Mouse (Mus musculus) kidney, postnatal 4 days (tissue): ENCODE measurements around the gene Pigw.
"Not testable (repeated sequence)": the region's sequence is repeated elsewhere in the genome, so short reads cannot be mapped to it uniquely, and the experiment has no call there.

Experiments used
- DNase-seq, 2 experiments: peaks; one replicate each; pipeline ENCODE4 v3.0.0; 2021; ENCODE audit warnings: mixed read lengths in 2 of 2

The Pigw gene

DNA sequence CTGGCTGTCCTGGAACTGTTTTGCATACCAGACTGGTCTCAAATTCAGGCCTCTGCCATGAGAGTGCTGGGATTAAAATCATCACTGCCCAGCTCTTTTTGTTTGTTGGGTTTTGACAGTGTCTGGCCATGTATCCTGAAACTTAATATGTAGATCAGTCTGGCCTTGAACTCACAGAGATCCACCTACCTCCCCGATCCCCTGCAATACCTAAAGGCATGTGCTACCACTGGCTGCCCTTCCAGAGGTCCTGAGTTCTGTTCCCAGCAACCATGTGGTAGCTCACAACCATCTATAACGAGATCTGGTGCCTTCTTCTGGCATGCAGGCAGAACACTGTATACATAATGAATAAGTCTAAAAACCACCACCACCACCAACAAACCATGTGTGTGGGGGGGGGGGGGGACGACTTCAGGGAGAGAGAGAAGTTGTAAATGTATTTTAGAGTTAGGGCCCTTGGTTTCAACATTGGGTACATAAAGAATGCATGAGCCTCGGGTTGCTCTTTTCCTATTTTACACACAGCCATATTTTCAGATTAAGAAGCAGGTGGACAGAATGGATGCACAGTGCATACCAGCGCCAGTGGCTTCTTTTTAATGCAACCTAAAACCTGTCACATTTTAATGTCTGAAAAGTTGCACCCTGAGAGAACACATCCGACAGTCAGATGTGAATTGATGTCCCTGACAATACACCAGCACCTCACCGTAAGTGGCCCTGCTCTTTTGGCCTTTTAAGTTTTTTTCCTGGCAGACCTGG lies 896 bp downstream of the Pigw start:
- no peak for DNase-seq

DNA sequence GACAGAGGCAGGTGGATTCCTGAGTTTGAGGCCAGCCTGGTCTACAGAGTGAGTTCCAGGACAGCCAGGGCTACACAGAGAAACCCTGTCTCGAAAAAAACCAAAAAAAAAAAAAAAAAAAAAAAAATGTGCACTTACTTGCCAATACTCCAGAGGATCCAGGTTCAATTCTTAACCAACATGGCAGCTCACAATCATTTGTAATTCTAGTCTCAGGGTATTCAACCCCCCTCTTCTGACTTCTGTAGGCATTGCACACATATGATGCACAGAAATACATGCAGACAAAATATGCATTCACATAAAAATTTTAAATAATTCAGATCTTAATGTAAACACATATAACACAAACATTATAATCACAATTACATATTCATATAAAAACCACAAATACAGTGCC lies 4.1 kb downstream of the Pigw start:
- not testable (repeated sequence) for DNase-seq

DNA sequence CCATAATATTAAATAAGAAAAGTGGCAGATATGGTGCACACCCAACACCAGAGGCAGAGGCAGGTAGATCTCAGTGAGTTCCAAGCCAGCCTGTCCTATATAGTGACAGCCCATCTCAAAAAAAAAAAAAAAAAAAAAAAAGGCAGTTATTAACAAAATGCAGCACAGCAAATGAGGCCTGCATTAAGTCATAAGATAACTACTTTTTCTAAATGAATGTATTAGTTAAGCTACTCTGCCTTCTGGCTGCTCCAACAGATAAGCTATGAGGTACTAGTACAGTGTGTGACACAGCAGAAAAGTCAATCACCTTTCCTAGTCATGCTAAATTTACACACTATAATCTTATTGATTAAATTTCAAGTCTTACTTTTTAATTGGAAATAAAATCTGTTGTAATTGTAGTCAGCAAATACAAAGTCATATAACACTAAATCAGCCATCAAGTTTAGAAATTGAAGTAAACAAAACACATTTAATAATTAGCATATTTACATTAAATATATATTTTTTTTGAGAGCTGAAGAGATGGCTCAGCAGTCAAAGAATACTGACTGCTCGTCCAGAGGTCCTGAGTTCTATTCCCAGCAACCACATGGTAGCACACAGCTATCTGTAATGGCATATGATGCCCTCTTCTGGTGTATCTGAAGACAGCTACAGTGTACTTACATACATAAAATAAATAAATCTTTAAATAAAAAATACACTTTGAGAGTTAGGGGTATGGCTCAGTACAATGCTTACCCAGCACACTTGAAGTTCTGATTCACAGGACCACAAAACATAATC lies 6.8 kb downstream of the Pigw start:
- DNase-seq = no peak

DNA sequence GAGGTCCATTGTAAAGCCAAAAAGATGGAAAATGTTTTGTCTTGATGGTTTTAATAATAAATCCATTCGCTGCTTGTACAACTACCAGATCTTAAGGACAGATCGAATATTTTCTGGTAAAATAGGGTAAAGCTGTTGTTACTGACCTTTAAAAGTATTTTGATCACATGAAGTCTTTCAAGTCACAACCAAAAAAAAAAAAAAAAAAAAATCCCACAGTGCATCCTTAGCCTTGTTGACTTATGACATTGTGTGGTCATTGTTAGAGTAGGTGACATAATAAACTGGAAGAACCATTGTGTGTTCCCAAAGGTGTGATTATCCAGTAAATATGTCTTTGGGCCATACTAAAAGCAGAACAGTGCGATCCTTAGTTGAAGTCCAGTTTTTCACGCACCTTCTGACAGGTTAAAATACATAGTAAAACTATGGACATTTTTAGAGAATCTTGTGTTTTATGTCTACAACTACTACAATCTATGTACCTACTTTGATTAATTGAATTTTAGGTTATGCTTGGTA lies 8.5 kb downstream of the Pigw start:
- DNase-seq = no peak

DNA sequence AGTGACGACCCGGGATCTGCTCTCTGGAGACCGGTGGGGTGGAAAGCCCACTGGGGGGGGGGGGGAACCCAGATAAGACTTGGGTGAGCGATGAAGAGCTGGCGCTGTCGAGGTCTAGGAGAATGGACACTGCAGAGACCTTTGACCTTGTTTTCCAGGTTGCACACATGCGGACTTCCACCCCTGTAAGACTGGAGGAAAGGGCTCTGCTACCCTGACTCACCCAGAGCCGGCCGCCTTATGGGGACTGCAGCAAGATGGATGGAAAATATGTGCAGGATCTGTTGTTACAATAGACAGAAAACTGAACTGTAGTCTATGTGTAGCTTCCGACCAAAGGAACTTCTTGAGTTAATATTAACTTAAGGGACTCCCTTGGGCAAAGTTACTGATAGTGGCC lies 9.0 kb downstream of the Pigw start:
- no peak for DNase-seq

DNA sequence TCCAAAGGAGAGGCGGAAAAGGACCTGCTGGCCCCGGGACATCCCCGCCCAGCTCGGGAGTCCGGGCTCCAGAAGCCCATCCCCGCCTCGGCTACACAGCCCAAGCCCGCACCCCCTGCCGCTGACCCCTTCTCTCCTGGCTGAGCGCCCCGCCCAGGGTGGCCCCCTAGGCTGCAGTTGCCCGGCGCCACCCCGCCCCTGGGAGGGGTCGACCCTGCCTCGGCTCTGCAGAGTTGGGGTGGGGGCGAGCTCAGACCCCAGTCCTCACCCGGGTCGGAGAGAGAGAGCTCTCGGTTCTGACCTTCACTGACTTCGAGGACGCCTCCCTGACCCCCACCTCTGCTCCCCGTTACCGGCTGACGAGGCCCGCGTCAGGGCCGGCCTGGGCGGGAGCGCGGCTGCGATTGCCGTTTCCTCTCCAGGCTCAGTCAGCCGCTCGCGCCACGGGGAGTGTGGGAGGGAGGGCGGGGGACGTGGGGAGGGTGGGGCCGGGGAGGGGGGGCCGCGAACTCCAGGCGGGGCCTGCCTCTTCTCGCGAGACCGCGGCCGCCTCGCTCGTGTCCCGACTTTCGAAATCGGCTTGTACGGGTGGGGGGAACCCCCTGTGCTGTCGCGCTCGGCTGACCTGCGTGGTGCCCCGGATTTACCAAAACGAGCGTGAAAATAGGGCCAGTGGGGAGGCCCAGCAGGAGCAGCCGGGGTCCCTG lies 9.6 kb downstream of the Pigw start, which contains the start of gene Ggnbp2:
Gene Ggnbp2 (minus strand): TSS at position 481 of the 707 bp plus-strand sequence.
- DNase-seq = peak; percentile 93 to 96

DNA sequence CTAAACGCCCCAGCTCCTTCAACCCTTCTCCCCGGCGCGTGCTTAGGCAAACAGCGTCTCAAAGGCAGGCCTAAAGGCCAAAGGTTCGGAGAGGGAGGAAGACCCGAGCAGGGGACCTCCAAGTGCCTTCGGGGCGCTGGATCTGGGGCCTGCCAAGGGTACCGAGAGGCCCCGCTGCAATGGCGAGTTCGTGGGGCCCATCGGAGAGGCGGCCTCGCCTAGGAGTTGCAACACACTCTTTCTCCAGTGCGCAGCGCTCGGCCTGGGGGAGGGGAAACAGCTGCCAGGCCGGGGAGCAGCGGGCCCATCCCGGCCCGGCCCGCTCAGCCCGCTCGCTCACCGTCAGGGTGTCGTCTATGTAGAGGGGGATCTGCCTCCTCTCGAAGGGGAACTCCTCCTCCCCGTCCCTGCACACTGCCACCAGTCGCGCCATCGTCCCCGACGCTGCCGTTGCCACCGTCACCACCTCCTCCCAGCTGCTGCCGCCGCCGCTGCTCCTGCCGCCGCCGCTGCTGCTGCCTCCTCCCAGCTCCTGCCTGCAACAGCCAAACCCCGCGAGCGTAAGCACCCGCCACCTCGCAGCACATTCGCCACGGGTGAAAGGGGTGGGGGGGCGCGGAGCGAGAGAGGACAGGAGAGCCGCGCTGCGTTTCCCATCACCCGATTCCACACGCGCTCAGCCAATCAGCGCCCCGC lies 10.4 kb downstream of the Pigw start:
- peak; percentile 98 to 99 for DNase-seq

DNA sequence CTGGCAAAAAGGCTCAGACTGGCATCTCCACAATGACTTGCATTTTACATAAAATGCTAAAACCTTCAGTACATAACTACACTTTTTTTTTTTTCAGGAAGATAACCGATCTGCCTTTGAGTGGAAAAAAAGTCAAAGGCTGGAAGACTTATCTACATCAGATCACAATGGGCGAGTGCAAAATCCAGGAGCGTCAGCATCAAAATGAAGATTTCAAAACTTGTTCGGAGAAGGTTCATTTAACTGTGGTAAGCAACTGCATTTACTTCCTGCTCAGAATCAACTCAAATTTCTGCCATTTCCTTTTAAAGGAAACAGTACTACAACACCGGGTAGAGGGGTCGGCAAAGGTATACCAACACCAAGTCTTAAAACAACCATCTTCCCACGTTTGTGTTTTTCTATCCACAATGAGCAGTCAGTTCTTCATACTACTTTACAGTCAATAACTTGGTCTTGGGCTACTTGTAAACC lies 11.3 kb downstream of the Pigw start:
- DNase-seq = no peak

DNA sequence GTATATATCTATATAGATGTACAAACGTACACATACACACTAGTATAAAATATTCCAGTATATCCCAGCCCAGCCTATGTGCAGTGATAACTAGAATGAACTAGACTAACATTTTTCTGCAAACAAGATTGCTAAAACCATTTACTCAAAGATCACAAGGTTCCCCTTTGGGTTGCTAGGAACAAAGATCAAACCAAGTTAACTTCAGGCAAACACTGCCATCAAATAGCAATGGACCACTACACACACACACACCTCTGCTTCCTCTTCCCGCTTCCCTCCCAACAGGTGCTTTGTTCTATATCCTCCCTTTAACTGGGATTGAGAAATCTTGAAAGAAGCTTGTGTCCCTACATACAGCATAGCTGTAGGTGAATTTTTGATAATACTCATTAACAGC lies 12.5 kb downstream of the Pigw start:
- no peak for DNase-seq

DNA sequence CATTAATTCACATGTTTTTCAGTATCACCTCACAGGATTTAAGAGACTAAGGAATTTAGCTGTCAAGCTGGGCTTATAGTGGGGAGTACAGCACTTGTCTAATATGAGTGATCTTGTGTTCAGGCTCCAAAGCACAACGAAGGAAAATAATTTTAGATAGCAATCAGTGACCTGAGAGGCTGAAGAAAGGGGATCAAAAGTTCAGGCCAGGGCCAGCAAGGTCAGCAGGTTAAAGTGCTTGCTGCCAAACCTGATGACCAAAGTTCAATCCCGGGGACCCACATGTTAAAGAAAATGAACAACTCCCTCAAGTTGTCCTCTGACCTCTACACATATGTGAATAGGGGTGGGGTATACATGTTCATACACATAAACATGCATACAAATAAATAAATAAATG lies 14.8 kb downstream of the Pigw start:
- no peak for DNase-seq

DNA sequence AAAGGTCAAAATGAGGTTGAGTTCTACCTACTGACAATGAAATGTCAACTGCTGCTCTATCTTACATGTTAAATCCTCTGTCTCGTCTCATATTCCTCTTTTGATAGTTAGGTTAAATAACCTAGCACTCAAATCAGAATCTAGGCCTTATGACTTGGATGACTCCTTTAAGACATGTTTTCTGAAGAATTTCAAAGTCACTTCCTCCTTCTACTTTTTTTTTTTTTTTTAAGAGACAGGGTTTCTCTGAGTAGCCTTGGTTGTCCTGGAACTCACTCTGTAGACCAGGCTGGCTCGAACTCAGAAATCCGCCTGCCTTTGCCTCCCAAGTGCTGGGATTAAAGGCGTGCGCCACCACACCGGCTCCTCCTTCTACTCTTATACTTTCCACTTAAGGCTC lies 24.8 kb downstream of the Pigw start:
- no peak for DNase-seq

DNA sequence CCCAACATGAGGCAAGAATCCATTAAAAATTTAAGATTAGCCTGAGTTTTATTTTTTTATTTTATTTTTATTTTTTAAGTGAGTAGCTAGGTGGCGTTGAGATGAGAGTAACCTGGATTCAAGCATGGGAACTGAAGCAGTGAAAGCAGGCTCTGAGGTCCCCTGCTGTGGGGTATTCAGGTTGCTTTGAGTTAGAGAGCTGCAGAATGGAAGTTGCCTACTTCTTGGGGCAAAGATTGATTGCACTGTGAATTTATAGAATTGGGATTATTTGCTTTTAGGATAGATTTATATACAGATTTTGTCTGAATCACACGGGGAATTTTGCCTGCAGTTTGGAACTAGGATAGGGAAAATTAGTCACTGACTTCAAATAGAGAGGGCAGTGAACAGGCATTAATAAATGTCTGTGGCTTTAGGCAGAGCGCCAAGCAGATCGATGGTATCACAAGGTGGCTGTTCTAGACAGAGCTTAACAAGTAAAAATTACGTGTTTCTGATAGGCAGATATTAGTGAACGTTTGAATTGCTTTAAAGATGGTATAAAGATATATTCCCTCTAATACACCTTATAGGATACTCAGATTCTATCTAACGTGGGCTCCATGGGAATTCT lies 32.5 kb downstream of the Pigw start:
- DNase-seq = no peak

DNA sequence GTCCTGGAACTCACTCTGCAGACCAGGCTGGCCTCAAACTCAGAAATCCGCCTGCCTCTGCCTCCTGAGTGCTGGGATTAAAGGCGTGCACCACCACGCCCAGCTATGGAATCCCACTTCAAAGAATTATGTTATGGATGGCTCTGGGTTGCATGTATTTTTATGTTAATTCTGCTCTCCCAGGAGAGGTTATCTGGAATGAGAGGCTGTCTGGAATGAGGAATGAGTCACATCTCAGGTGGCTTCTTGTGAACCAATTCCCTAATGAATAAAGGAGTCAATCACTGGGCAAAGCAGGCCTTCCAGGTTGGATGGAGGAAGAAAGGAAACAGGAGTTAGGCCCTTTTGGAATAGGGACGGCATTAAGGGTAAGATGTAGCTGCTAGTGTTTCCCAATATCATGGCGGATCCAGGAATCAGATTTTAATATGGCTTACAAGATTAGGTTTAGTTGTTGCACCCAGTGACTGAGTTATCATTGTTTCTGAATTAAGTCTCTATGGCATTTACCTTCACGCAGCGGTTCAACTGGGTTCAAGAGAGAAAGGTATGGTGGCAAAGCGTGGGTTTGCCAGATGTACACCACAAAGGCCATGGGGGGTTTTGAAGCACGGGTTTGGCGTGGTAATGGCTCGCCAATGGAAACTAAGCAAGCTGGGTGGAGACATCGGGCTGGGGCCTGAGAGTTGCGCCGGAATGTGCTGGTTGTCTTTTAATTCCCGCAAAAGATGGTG lies 33.2 kb downstream of the Pigw start:
- DNase-seq = no peak

DNA sequence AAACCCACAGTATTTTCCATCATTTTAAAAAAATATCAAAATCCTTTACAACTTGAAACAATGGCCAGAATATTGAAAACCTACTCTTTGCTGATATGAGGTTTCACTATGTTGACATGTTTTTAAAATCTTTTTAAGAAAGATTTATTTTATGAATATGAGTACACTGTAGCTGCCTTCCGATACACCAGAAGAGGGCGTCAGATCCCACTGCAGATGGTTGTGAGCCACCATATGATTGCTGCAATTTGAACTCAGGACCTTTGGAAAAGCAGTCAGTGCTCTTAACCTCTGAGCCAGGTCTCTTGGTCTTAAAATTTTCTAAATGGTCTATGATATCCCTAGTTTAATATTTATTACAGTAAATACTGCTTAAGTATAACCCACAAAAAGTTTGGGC lies 40.8 kb downstream of the Pigw start:
- DNase-seq = no peak

DNA sequence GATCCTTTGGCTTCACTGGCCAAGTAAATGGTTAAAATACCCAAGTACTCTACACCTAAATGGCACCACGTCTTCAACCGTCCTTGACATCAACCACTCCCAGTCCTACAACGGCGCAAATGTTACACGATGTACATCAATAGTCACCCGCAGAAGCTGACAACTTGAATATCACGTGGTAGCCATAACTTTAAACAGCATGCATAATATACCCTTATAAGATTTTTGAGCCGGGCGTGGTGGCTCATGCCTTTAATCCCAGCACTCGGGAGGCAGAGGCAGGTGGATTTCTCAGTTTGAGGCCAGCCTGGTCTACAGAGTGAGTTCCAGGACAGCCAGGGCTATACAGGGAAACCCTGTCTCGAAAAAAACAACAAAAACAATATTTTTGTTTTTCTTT lies 50.6 kb downstream of the Pigw start:
- DNase-seq = not testable (repeated sequence)

DNA sequence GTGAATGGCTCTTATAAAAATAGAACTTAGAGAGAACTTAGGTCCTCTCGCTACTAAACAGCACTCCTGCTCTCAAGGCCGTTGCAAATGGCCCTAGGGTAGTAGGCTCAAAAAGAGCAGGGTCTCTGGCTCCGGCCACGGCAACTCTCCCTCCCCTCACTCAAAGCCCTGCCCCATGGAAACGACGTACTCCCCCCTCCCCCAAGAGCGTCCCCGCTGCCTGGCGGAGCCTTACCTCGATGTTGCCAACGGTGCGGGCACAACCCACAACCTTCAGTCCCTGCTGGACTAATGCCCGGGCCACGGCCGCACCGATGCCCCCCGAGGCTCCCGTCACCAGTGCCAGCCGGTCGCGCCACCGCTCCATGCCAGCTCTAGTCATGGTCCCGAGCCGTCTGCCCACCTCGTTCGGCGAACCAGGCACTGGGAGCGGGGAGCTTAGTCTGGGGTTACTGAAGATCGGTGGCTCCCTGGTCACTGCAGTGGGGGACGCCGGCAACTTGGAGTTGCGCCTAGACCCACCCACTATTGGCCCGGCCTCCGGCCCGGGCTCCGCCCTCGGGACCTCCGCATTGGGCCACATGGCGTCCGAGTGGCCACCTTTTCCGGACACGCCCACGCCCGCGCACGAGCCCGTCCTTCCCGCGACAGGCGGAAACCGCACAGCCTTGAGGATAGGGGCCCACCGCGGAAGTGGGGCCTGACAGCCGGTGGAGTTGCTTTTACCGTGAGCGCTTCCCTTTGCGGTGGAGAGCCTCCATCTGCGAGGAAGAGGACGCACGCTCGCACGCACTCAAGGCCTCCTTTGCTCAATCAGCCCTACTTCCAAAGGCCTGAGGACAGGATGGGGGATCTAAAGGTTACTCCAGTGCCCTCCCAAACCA lies 51.3 kb downstream of the Pigw start, which contains the start of gene Dhrs11:
Gene Dhrs11 (minus strand): TSS at position 479 of the 884 bp plus-strand sequence.
- DNase-seq = peak; percentile 96 to 97

DNA sequence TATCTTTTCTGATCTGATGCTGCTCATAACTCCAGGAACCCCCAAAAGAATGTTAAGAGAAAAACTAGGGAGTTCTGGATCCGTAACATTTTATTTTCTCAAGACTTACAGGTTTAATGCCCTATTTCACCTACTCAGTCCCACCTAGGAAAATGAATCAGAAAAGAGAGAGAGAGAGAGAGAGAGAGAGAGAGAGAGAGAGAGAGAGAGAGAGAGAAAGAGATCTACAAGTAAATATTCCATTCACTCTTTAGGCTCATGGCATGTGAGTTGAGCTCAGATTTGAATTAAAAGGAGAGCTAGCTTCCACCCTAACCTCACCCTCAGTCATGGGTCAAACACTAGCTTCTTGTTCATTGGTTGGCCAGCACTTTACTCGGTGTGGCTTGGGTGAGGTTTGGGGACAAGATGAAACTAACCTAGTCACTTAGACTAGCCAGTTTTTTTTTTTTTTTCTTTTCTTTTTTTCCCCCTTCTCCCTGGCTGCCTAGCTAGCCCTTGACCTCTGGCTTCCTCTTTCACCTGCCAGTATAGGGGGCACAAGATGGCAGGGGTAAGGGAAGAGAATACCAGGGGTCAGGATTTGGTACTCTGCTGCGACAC lies 52.1 kb downstream of the Pigw start:
- DNase-seq = no peak

DNA sequence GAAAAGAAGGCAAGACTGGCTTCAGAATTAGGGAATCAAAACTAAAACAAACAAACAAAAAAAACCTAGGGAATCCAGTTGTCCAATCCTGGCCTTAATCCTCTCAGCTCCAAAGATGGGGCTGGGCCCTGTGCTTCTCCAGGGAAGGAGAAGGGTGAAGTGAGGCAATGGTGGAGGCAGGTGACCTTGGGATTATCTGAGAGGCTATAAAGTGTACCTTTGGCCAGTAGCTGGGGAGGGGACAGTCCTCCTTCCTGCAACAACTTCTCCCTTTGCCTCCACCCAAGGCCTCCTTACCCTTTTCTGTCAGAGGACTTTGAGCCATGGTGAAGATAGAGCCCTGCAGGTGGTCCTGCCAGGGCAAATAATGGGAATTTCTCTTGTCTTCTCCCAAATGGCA lies 52.6 kb downstream of the Pigw start:
- DNase-seq = no peak
